Mouse (Mus musculus): ENCODE data around the gene Anp32b. TPM values are rescaled to one million over a fixed set of nuclear protein-coding genes. Genes with fewer than 3 reads are reported as not detected.
A peak's percentile ranks its signal among the peaks of the same experiment; 100 is the strongest.

The Anp32b gene
- total and polyA plus RNA-seq, 3 experiments = 41.1 to 547 TPM; not detected in 1

DNA sequence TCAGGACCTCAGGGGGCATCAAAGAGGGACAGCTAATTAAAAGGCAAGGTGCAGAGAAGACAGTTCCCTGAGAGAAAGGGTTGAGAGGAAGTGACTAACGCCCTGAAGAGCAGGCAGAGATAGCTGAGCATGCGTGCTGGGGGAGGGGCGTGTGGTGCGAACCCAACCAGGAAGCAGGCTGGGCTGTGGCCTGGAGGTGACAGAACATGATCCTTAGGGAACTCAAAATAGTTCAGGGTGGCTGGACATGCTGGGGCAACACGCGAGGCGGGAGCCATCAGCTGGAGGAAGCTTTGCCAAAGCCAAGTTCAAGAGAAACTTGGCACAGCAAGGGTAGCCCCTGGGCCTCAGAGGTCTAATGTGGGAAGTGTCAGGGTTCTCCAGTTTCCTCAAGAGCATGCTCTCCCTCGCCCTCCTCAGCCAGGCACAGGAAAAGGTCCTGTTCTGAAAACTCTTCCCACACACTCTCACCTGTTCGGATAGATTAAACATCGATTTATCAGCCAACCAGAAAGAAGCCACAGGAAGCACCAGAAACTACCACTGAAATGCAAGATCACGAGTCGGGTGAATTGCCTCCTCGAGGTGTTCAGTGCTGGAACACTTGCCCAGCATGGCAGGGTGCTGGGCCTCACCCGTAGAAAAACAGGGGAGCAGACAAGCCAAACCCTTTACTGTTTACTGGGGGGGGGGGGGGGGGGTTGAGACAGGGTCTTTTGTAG, 35.2 kb downstream of the Anp32b start (continued):
- TF ChIP-seq CHD1 (IDR thresholded peaks at IDR 0.05; ENCODE audit: low read depth, low read length) (no peak), MYB (IDR thresholded peaks at IDR 0.05; ENCODE audit: low read depth, low read length) (no peak), MXI1 (IDR thresholded peaks at IDR 0.05; ENCODE audit: low read depth, low read length) (peak; percentile 30; the same call in 1 of the 2 replicates), GATA1 (IDR thresholded peaks at IDR 0.05; ENCODE audit: low read depth, low read length) (0 out of 2 replicates have a peak, but pooled peaks have one; percentile 45), MAFK (IDR thresholded peaks at IDR 0.05; ENCODE audit: borderline replicate concordance, low read depth, low read length) (no peak), TCF12 (IDR thresholded peaks at IDR 0.05; ENCODE audit: low read depth, low read length) (peak; percentile 64), BHLHE40 (IDR thresholded peaks at IDR 0.05; ENCODE audit: borderline replicate concordance, low read depth, low read length) (peak; percentile 34; the same call in 1 of the 2 replicates), TBP (IDR thresholded peaks at IDR 0.05; ENCODE audit: low read depth, low read length) (peak; percentile 76), ELF1 (IDR thresholded peaks at IDR 0.05; ENCODE audit: low read depth, low read length) (peak; percentile 98)

DNA sequence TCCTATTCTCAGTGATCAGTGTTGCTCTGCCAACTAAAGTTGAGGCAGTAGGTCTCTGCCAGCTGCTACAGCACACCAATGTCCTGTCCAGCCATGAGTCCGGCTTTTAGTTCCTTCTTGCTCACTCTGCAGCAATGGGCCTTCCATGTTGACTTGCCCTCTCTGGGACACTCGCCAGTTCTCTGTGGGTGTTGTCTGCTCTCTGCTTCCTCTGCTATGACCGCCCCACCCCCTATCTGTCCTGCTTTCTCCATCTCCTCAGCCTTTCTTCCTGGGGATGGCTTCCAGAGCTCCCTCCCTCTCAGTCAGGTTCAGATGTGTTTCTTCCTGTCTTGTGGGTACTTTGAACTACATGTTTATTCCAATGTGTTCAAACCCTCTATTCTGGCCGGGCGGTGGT, 36.6 kb downstream of the Anp32b start:
- peak; percentile 60 for DNase-seq (ENCODE audit: low read depth, low spot score)
- Histone ChIP-seq H3K27ac (ENCODE audit: control insufficient read depth, low read depth, low read length) (peak overlapping the region; percentile 43; the same call in 1 of the 2 replicates), H3K36me3 (ENCODE audit: control insufficient read depth in 1 of 2, insufficient read depth in 2 of 2, low read length in 2 of 2) (peaks cover 3 to 31% of the 10 kb centered on the region in 2 experiments; a peak in 3 of 4 replicates), H3K9me3 (replicated peaks; ENCODE audit: insufficient read depth, low read length) (no peaks in the 10 kb centered on the region), H3K27me3 (ENCODE audit: control insufficient read depth in 1 of 2, insufficient read depth in 2 of 2, low read length in 2 of 2) (no peaks in the 10 kb centered on the region), H3K4me3 (ENCODE audit: control insufficient read depth in 1 of 2, insufficient read depth in 1 of 2, low read depth in 2 of 2, low read length in 2 of 2) (no peak overlapping the region), H3K4me1 (ENCODE audit: control insufficient read depth in 1 of 2, insufficient read depth in 2 of 2, low read length in 2 of 2) (peaks cover 23 to 41% of the 10 kb centered on the region in 2 experiments), H3K79me2 (ENCODE audit: control insufficient read depth, insufficient read depth, low read length, poor library complexity) (peaks cover 26% of the 10 kb centered on the region), H3K9ac (ENCODE audit: control insufficient read depth, low read depth, low read length, poor library complexity, severe bottlenecking) (peak overlapping the region; percentile 15; the same call in 1 of the 2 replicates)
- no peak for TF ChIP-seq ZKSCAN1 (IDR thresholded peaks at IDR 0.05; ENCODE audit: low read depth, low read length)
- 0 out of 2 replicates have a peak, but pooled peaks have one; percentile 8 for TF ChIP-seq TCF12 (IDR thresholded peaks at IDR 0.05; ENCODE audit: low read depth, low read length)

DNA sequence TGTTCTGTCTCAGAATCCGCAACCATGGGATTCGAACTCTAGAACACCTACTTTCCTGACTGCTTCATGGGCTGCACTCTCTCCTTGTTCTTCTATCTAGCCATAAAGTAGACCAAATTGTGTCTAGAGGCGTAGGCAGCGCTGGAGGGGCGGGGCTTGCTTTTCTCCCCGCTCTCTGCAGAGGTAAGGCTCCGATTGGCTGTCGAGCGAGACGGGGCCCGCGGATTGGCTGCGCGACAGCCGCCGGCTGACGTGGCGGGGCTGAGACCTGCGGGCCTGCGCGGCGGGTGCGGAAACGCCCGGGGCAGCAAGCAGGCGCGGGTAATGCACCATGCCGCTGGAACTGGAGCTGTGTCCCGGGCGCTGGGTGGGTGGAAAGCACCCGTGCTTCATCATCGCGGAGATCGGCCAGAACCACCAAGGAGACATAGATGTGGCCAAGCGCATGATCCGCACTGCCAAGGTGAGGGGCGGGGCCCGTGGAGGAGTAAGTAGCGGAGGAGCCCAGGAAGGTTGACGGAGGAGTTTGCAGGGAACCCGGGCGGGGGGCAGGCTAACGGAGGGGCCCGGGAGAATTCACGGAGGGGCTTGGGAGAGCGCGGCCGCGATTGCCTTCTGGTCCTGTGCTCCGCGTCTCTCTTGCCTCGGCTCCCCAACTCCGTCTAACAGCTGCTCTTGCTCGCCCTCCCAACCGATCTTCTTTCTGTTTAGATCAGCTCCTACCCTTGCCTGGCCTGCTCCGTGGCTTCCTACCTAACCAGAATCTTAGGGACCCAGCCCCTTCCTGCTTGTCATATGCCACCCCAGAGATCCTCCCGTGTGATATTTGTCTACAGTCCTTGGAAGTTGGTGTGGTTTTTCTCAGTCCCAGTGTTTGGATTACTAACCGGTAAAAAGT, 38.6 kb downstream of the Anp32b start, which contains the start of gene Nans:
Gene Nans (plus strand): TSS at position 221 of the 898 bp plus-strand sequence.
- H3K9me3 ChIP-seq (replicated peaks; ENCODE audit: insufficient read depth, low read length) = no peaks in the 10 kb centered on the region
- peak within 1 kb of the TSS; percentile 68 to 97 for H3K4me3 ChIP-seq (ENCODE audit: control insufficient read depth in 1 of 2, insufficient read depth in 1 of 2, low read depth in 2 of 2, low read length in 2 of 2)
- peak within 1 kb of the TSS; percentile 57 for H3K27ac ChIP-seq (ENCODE audit: control insufficient read depth, low read depth, low read length)
- H3K9ac ChIP-seq (ENCODE audit: control insufficient read depth, low read depth, low read length, poor library complexity, severe bottlenecking) = peak within 1 kb of the TSS; percentile 72
- DNase-seq (ENCODE audit: low read depth, low spot score) = peak; percentile 98
- H3K79me2 ChIP-seq (ENCODE audit: control insufficient read depth, insufficient read depth, low read length, poor library complexity) = peaks cover 26% of the 10 kb centered on the region
- no peaks in the 10 kb centered on the region for H3K27me3 ChIP-seq (ENCODE audit: control insufficient read depth in 1 of 2, insufficient read depth in 2 of 2, low read length in 2 of 2)
- peaks cover 10 to 28% of the 10 kb centered on the region in 2 experiments for H3K36me3 ChIP-seq (ENCODE audit: control insufficient read depth in 1 of 2, insufficient read depth in 2 of 2, low read length in 2 of 2)
- peaks cover 23 to 34% of the 10 kb centered on the region in 2 experiments for H3K4me1 ChIP-seq (ENCODE audit: control insufficient read depth in 1 of 2, insufficient read depth in 2 of 2, low read length in 2 of 2)
- TF ChIP-seq GABPA (IDR thresholded peaks at IDR 0.05; ENCODE audit: low read depth, low read length) (no peak), MEF2A (IDR thresholded peaks at IDR 0.05; ENCODE audit: extremely low read depth, insufficient replicate concordance, low read depth, low read length, poor library complexity, severe bottlenecking) (no peak), ZC3H11A (IDR thresholded peaks at IDR 0.05; ENCODE audit: low read depth, low read length) (no peak), NELFE (IDR thresholded peaks at IDR 0.05; ENCODE audit: low read depth, low read length) (peak; percentile 97), TBP (IDR thresholded peaks at IDR 0.05; ENCODE audit: low read depth, low read length) (peak; percentile 88), RCOR1 (IDR thresholded peaks at IDR 0.05; ENCODE audit: low read depth, low read length) (0 out of 2 replicates have a peak, but pooled peaks have one; percentile 33), MAFK (IDR thresholded peaks at IDR 0.05; ENCODE audit: borderline replicate concordance, low read depth, low read length) (no peak), CHD2 (IDR thresholded peaks at IDR 0.05; ENCODE audit: low read length) (no peak), EP300 (IDR thresholded peaks at IDR 0.05; ENCODE audit: low read depth in 1 of 2, low read length in 2 of 2) (no peak), MXI1 (IDR thresholded peaks at IDR 0.05; ENCODE audit: low read depth, low read length) (peak; percentile 90), TAL1 (IDR thresholded peaks at IDR 0.05; ENCODE audit: low read length) (no peak), MAX (IDR thresholded peaks at IDR 0.05; ENCODE audit: low read length) (peak; percentile 43; the same call in 1 of the 2 replicates), JUND (IDR thresholded peaks at IDR 0.05; ENCODE audit: low read depth, low read length) (no peak), ZMIZ1 (IDR thresholded peaks at IDR 0.05; ENCODE audit: low read depth, low read length) (peak; percentile 88), HCFC1 (IDR thresholded peaks at IDR 0.05; ENCODE audit: low read depth, low read length) (peak; percentile 57), BHLHE40 (IDR thresholded peaks at IDR 0.05; ENCODE audit: borderline replicate concordance, low read depth, low read length) (no peak), CHD1 (IDR thresholded peaks at IDR 0.05; ENCODE audit: low read depth, low read length) (no peak; the same call in 1 of the 2 replicates), MYC (IDR thresholded peaks at IDR 0.05; ENCODE audit: low read depth, low read length) (peak; percentile 43; the same call in 1 of the 2 replicates), ELF1 (IDR thresholded peaks at IDR 0.05; ENCODE audit: low read depth, low read length) (peak; percentile 78)
